Mouse (Mus musculus): ENCODE results near the gene Prep. TPM values are rescaled to one million over a fixed set of nuclear protein-coding genes. Genes with fewer than 3 reads are reported as not detected.
"Not testable (repeated sequence)": the region's sequence is repeated elsewhere in the genome, so short reads cannot be mapped to it uniquely, and the experiment has no call there.

Gene Prep
- polyA plus RNA-seq, 1 experiment from 2014 or later: 27.8 TPM

DNA sequence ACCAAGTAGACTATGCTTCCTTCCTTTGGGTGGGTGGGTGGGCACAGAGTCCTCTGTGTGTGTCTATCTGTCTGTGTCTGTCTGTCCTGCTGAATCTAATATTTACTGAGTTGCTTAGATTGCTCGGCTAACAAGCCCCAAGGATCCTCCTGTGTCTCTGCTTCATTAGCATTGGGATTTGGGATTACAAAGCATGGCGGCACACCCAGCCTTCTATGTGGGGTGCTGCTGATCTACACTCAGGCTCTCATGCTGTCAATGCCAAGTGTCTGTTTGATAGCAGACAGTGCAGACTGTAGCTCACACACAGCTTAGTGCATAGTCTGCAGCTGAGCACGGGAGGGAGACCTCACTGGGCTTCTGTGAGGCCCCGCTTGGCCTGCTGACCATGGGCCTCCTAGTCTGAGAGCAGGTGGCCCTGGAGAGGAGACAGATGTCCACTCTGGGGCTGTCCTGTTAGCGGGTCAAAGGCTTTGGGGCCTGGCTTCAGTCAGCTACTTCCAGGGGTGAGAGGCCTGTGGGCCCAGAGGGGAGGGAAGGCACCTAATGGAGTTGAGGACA is 8.6 kb downstream of the Prep start:
- peaks cover 49% of the 10 kb centered on the region for H3K36me3 ChIP-seq
- WGBS: 48% methylated on average over 5 of the region's 5 CpGs
- ATAC-seq (ENCODE audit: extremely low read depth, insufficient number of reproducible peaks, low FRiP score, low TSS enrichment): no peak

GRCm38 (mm10) chr10:45076585-45076984 is 9.6 kb downstream of the Prep start:
- no peak for ATAC-seq (ENCODE audit: extremely low read depth, insufficient number of reproducible peaks, low FRiP score, low TSS enrichment)
- Histone ChIP-seq H3K4me1 (peaks cover 57% of the 10 kb centered on the region), H3K9ac (no peak overlapping the region), H3K4me2 (no peak overlapping the region), H3K4me3 (no peak overlapping the region), H3K27me3 (replicated peaks) (no peaks in the 10 kb centered on the region), H3K36me3 (peaks cover 49% of the 10 kb centered on the region), H3K27ac (replicated peaks) (no peak overlapping the region), H3K9me3 (no peaks in the 10 kb centered on the region)
- WGBS: 81% methylated on average over 10 of the region's 10 CpGs

More for the DNA sequence above, 8.6 kb downstream of the Prep start:
- no peaks in the 10 kb centered on the region for H3K27me3 ChIP-seq (replicated peaks)
- no peaks in the 10 kb centered on the region for H3K9me3 ChIP-seq
- H3K27ac ChIP-seq (replicated peaks): peak overlapping the region; percentile 10; the same call in 1 of the 2 replicates
- H3K4me3 ChIP-seq: no peak overlapping the region
- peaks cover 60% of the 10 kb centered on the region for H3K4me1 ChIP-seq
- no peak overlapping the region for H3K4me2 ChIP-seq
- peak overlapping the region; percentile 19; the same call in 1 of the 2 replicates for H3K9ac ChIP-seq

- Histone ChIP-seq H3K27me3 (replicated peaks) (no peaks in the 10 kb centered on the region), H3K4me2 (no peak overlapping the region), H3K4me1 (peaks cover 64% of the 10 kb centered on the region), H3K36me3 (peaks cover 45% of the 10 kb centered on the region), H3K27ac (replicated peaks) (no peak overlapping the region), H3K4me3 (no peak overlapping the region), H3K9me3 (no peaks in the 10 kb centered on the region), H3K9ac (no peak overlapping the region)
- 57% methylated on average over 5 of the region's 5 CpGs for WGBS
- no peak for ATAC-seq (ENCODE audit: extremely low read depth, insufficient number of reproducible peaks, low FRiP score, low TSS enrichment)
Observed at GRCm38 (mm10) chr10:45077353-45077752, 10.3 kb downstream of the Prep start.

- Histone ChIP-seq H3K36me3 (peaks cover 21% of the 10 kb centered on the region), H3K27ac (replicated peaks) (no peak overlapping the region), H3K4me3 (no peak overlapping the region), H3K9ac (no peak overlapping the region), H3K27me3 (replicated peaks) (no peaks in the 10 kb centered on the region), H3K4me2 (no peak overlapping the region), H3K9me3 (no peaks in the 10 kb centered on the region), H3K4me1 (peaks cover 78% of the 10 kb centered on the region)
- no peak for ATAC-seq (ENCODE audit: extremely low read depth, insufficient number of reproducible peaks, low FRiP score, low TSS enrichment)
- 51% methylated on average over 5 of the region's 5 CpGs for WGBS
Observed at GRCm38 (mm10) chr10:45079756-45080155, 12.8 kb downstream of the Prep start.

GRCm38 (mm10) chr10:45080490-45080889 is 13.5 kb downstream of the Prep start:
- Histone ChIP-seq H3K27ac (replicated peaks) (no peak overlapping the region), H3K9me3 (no peaks in the 10 kb centered on the region), H3K9ac (no peak overlapping the region), H3K4me2 (no peak overlapping the region), H3K4me1 (peaks cover 77% of the 10 kb centered on the region), H3K36me3 (peaks cover 16% of the 10 kb centered on the region), H3K27me3 (replicated peaks) (no peaks in the 10 kb centered on the region), H3K4me3 (no peak overlapping the region)
- WGBS: 60% methylated on average over 6 of the region's 6 CpGs
- ATAC-seq (ENCODE audit: extremely low read depth, insufficient number of reproducible peaks, low FRiP score, low TSS enrichment): no peak

- Histone ChIP-seq H3K4me3 (no peak overlapping the region), H3K27me3 (replicated peaks) (no peaks in the 10 kb centered on the region), H3K4me1 (peaks cover 76% of the 10 kb centered on the region), H3K36me3 (peaks cover 13% of the 10 kb centered on the region), H3K9me3 (no peaks in the 10 kb centered on the region), H3K9ac (no peak overlapping the region), H3K4me2 (no peak overlapping the region), H3K27ac (replicated peaks) (no peak overlapping the region)
- ATAC-seq (ENCODE audit: extremely low read depth, insufficient number of reproducible peaks, low FRiP score, low TSS enrichment): no peak
- WGBS: 59% methylated on average over 2 of the region's 2 CpGs
Observed at GRCm38 (mm10) chr10:45082730-45083129, 15.7 kb downstream of the Prep start.

GRCm38 (mm10) chr10:45084002-45084401 is 17.0 kb downstream of the Prep start:
- not testable (repeated sequence) for H3K36me3 ChIP-seq; H3K27ac ChIP-seq (replicated peaks); H3K9me3 ChIP-seq; H3K27me3 ChIP-seq (replicated peaks); H3K4me2 ChIP-seq; H3K4me3 ChIP-seq; ATAC-seq (ENCODE audit: extremely low read depth, insufficient number of reproducible peaks, low FRiP score, low TSS enrichment)
- Histone ChIP-seq H3K4me1 (peaks cover 72% of the 10 kb centered on the region), H3K9ac (peak overlapping the region; percentile 60)
- 40% methylated on average over 7 of the region's 7 CpGs for WGBS

DNA sequence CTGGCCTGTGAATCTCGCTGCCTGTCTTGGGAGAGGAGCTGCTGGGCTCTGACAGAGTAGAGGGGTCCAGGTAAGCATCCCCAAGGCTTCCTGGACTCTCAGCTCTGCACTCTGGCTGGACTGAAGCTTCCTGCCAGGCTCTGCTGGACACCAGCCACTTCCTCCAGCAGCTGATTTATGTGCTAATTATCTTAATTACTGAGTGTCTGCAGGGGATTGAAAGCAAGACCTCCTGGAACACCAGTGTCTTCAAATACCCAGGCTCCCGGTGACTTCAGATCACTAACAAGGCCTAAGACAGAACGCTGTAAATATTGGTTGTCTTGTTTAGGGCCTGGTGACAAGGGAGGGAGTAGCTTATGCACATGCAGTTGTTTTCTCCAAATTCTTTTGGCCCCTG is 17.5 kb downstream of the Prep start:
- ATAC-seq (ENCODE audit: extremely low read depth, insufficient number of reproducible peaks, low FRiP score, low TSS enrichment): no peak
- Histone ChIP-seq H3K4me2 (no peak overlapping the region), H3K4me3 (no peak overlapping the region), H3K9me3 (no peaks in the 10 kb centered on the region), H3K4me1 (peaks cover 71% of the 10 kb centered on the region), H3K27me3 (replicated peaks) (no peaks in the 10 kb centered on the region), H3K27ac (replicated peaks) (no peak overlapping the region), H3K9ac (peak overlapping the region; percentile 60), H3K36me3 (peaks cover 7% of the 10 kb centered on the region)
- 50% methylated on average over 3 of the region's 3 CpGs for WGBS

DNA sequence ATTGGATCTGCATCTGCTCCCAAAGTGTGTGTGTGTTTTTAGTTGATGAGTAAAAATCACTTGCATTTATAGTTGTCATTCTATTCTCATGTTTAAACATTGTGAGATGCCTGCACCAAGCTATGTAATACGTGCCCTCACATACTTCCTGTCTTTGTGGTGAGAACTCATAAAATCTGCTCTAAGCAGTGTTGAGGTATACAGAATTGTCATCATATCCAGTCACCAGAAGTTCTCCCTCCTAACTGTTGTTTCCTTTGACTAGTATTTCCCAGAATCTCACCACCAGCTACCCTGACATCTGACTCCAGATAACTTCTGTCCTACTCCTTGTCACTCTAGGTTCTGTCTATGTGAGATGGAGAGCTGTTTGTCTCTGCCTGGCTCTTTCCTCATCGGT is 18.3 kb downstream of the Prep start:
- Histone ChIP-seq H3K4me2 (no peak overlapping the region), H3K9me3 (no peaks in the 10 kb centered on the region), H3K27me3 (replicated peaks) (no peaks in the 10 kb centered on the region), H3K4me3 (no peak overlapping the region), H3K27ac (replicated peaks) (no peak overlapping the region), H3K4me1 (peaks cover 62% of the 10 kb centered on the region), H3K36me3 (no peaks in the 10 kb centered on the region; the same call in 1 of the 2 replicates), H3K9ac (0 out of 2 replicates have a peak overlapping the region, but pooled peaks have one; percentile 37)
- no peak for ATAC-seq (ENCODE audit: extremely low read depth, insufficient number of reproducible peaks, low FRiP score, low TSS enrichment)
- WGBS: 84% methylated on average over 2 of the region's 2 CpGs

DNA sequence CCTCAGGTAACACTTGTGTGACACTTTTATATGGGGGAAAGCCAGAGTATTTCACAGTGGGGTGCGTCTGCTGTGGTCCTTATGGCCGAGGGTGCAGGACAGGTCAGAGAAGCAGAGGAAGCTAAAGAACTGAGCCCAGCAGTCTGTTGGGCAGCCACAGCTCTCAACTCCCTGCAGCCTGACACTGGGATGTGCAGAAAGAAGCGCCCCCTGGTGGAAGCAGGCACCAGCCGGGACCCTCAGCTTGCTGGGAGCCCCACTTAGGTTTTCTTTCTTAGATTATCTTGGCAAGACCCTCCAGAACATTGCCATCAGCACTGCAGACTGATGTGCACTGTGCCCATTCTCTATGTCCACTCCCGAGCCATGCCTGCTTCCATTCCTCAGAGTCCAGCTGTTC is 19.6 kb downstream of the Prep start:
- Histone ChIP-seq H3K4me2 (no peak overlapping the region), H3K4me1 (peaks cover 59% of the 10 kb centered on the region), H3K27me3 (replicated peaks) (no peaks in the 10 kb centered on the region), H3K27ac (replicated peaks) (no peak overlapping the region), H3K36me3 (peaks cover 8% of the 10 kb centered on the region), H3K9ac (no peak overlapping the region), H3K9me3 (no peaks in the 10 kb centered on the region), H3K4me3 (no peak overlapping the region)
- WGBS: 48% methylated on average over 5 of the region's 5 CpGs
- no peak for ATAC-seq (ENCODE audit: extremely low read depth, insufficient number of reproducible peaks, low FRiP score, low TSS enrichment)

- Histone ChIP-seq H3K27me3 (replicated peaks) (no peaks in the 10 kb centered on the region), H3K4me3 (no peak overlapping the region), H3K9me3 (no peaks in the 10 kb centered on the region), H3K9ac (no peak overlapping the region), H3K36me3 (peaks cover 51% of the 10 kb centered on the region), H3K4me2 (no peak overlapping the region), H3K27ac (replicated peaks) (peak overlapping the region; percentile 62), H3K4me1 (peaks cover 32% of the 10 kb centered on the region)
- WGBS: 55% methylated on average over 8 of the region's 8 CpGs
- ATAC-seq (ENCODE audit: extremely low read depth, insufficient number of reproducible peaks, low FRiP score, low TSS enrichment): no peak
Observed at GRCm38 (mm10) chr10:45091462-45092079, 24.6 kb downstream of the Prep start.

Measured in heart, embryonic 13.5 days (tissue).